Mouse (Mus musculus) midbrain, embryonic 12.5 days (tissue): ENCODE data around the gene Dnah14. TPM values are rescaled to one million over a fixed set of nuclear protein-coding genes. Genes with fewer than 3 reads are reported as not detected.

Source experiments
- ATAC-seq: fragments of 200-750 bp; cut with Nextera tagmentation; 2 replicates; pipeline ENCODE4 v1.8.0; 2017; ENCODE audit warnings: low read depth, moderate TSS enrichment, moderate library complexity; ENCODE audit not compliant: low FRiP score
- H3K27ac ChIP-seq: fragments of 300-500 bp; sonication (generic); replicated peaks from 2 replicates; pipeline ENCODE4 v1.5.1; 2016; ENCODE audit warnings: mild to moderate bottlenecking
- H3K27me3 ChIP-seq: fragments of 300-500 bp; sonication (generic); 2 replicates; pipeline ENCODE4 v1.6.1; 2016; ENCODE audit warnings: mild to moderate bottlenecking
- H3K36me3 ChIP-seq: fragments of 300-500 bp; sonication (generic); 2 replicates; pipeline ENCODE4 v1.6.1; 2016
- H3K4me1 ChIP-seq: fragments of 300-500 bp; sonication (generic); 2 replicates; pipeline ENCODE4 v1.6.1; 2016
- H3K4me2 ChIP-seq: fragments of 300-500 bp; sonication (generic); replicated peaks from 2 replicates; pipeline ENCODE4 v1.6.1; 2016; ENCODE audit warnings: mild to moderate bottlenecking, moderate library complexity
- H3K4me3 ChIP-seq: fragments of 300-500 bp; sonication (generic); 2 replicates; pipeline ENCODE4 v1.5.1; 2016; ENCODE audit warnings: mild to moderate bottlenecking
- H3K9ac ChIP-seq: fragments of 300-500 bp; sonication (generic); replicated peaks from 2 replicates; pipeline ENCODE4 v1.6.1; 2016; ENCODE audit warnings: mild to moderate bottlenecking, moderate library complexity
- H3K9me3 ChIP-seq: fragments of 300-500 bp; sonication (generic); 2 replicates; pipeline ENCODE4 v1.6.1; 2016; ENCODE audit warnings: mild to moderate bottlenecking
- WGBS: fragments of 180-500 bp; shearing (Covaris S2); methylation state at CpG from one replicate; pipeline ENCODE4 v1.1.7; 2016; 5-methylcytosine and 5-hydroxymethylcytosine counted together
- polyA plus RNA-seq: library from polyadenylated mRNA; unstranded; fragments of >200 nt; fragmentation: Nextera tagmentation; extraction: Ambion mirVana; gene quantifications from 2 replicates; pipeline ENCODE4 v1.2.1, GENCODE M21; 2016

The Dnah14 gene
- 1.8 and 2.1 TPM in 2 replicates for polyA plus RNA-seq

- ATAC-seq = no peak
Measured at GRCm38 (mm10) chr1:181576322-181576721, at the start of gene Dnah14. TSS of gene Dnah14 (plus strand) at chr1:181576559.

GRCm38 (mm10) chr1:181529368-181529767 lies 47.0 kb upstream of the Dnah14 start:
- H3K4me3 ChIP-seq = no peak overlapping the region
- H3K27ac ChIP-seq = no peak overlapping the region
- no peaks in the 10 kb centered on the region for H3K9me3 ChIP-seq
- 90% methylated on average over 4 of the region's 4 CpGs for WGBS
- H3K4me2 ChIP-seq = no peak overlapping the region
- H3K9ac ChIP-seq = no peak overlapping the region
- no peaks in the 10 kb centered on the region for H3K27me3 ChIP-seq
- no peaks in the 10 kb centered on the region for H3K36me3 ChIP-seq
- H3K4me1 ChIP-seq = no peaks in the 10 kb centered on the region
- no peak for ATAC-seq

More at GRCm38 (mm10) chr1:181576322-181576721, at the start of gene Dnah14:
- WGBS = 74% methylated on average over 12 of the region's 12 CpGs
- no peaks in the 10 kb centered on the region for H3K4me1 ChIP-seq
- no peaks in the 10 kb centered on the region for H3K9me3 ChIP-seq
- no peak within 1 kb of the TSS for H3K27ac ChIP-seq
- no peak within 1 kb of the TSS for H3K9ac ChIP-seq
- no peaks in the 10 kb centered on the region for H3K27me3 ChIP-seq
- H3K36me3 ChIP-seq = no peaks in the 10 kb centered on the region
- no peak within 1 kb of the TSS for H3K4me2 ChIP-seq
- no peak within 1 kb of the TSS for H3K4me3 ChIP-seq

GRCm38 (mm10) chr1:181535165-181535873 lies 41.0 kb upstream of the Dnah14 start:
- Histone ChIP-seq H3K4me3 (no peak overlapping the region), H3K9ac (no peak overlapping the region), H3K36me3 (no peaks in the 10 kb centered on the region), H3K27ac (no peak overlapping the region), H3K9me3 (no peaks in the 10 kb centered on the region), H3K4me2 (no peak overlapping the region), H3K4me1 (no peaks in the 10 kb centered on the region), H3K27me3 (no peaks in the 10 kb centered on the region)
- ATAC-seq = no peak
- 69% methylated on average over 10 of the region's 10 CpGs for WGBS

GRCm38 (mm10) chr1:181537627-181538525 lies 38.5 kb upstream of the Dnah14 start:
- no peak overlapping the region for H3K27ac ChIP-seq
- H3K4me3 ChIP-seq = no peak overlapping the region
- H3K4me2 ChIP-seq = no peak overlapping the region
- H3K9me3 ChIP-seq = no peaks in the 10 kb centered on the region
- no peaks in the 10 kb centered on the region for H3K36me3 ChIP-seq
- ATAC-seq = no peak
- no peaks in the 10 kb centered on the region for H3K27me3 ChIP-seq
- H3K9ac ChIP-seq = no peak overlapping the region
- WGBS = 92% methylated on average over 9 of the region's 9 CpGs
- no peaks in the 10 kb centered on the region for H3K4me1 ChIP-seq

GRCm38 (mm10) chr1:181539846-181540769 lies 36.3 kb upstream of the Dnah14 start:
- H3K27ac ChIP-seq = no peak overlapping the region
- H3K9me3 ChIP-seq = no peaks in the 10 kb centered on the region
- H3K27me3 ChIP-seq = peaks cover 7% of the 10 kb centered on the region; the same call in 1 of the 2 replicates
- H3K4me1 ChIP-seq = no peaks in the 10 kb centered on the region
- H3K4me3 ChIP-seq = no peak overlapping the region
- no peak overlapping the region for H3K4me2 ChIP-seq
- H3K9ac ChIP-seq = no peak overlapping the region
- no peaks in the 10 kb centered on the region for H3K36me3 ChIP-seq
- 77% methylated on average over 22 of the region's 22 CpGs for WGBS
- no peak for ATAC-seq

- no peak overlapping the region for H3K9ac ChIP-seq
- no peak for ATAC-seq
Measured at GRCm38 (mm10) chr1:181543711-181544383, 32.5 kb upstream of the Dnah14 start.

GRCm38 (mm10) chr1:181545044-181545772 lies 31.2 kb upstream of the Dnah14 start:
- H3K9ac ChIP-seq = no peak overlapping the region
- no peak overlapping the region for H3K4me3 ChIP-seq
- H3K4me2 ChIP-seq = peak overlapping the region; percentile 24; the same call in 1 of the 2 replicates
- whole genome bisulfite sequencing = 32% methylated on average over 23 of the region's 23 CpGs
- peak; percentile 88 for ATAC-seq
- no peaks in the 10 kb centered on the region for H3K4me1 ChIP-seq
- no peaks in the 10 kb centered on the region for H3K9me3 ChIP-seq
- no peaks in the 10 kb centered on the region for H3K36me3 ChIP-seq
- H3K27ac ChIP-seq = no peak overlapping the region
- H3K27me3 ChIP-seq = peaks cover 7% of the 10 kb centered on the region; the same call in 1 of the 2 replicates

More at GRCm38 (mm10) chr1:181543711-181544383, 32.5 kb upstream of the Dnah14 start:
- Histone ChIP-seq H3K36me3 (no peaks in the 10 kb centered on the region), H3K4me1 (no peaks in the 10 kb centered on the region), H3K9me3 (no peaks in the 10 kb centered on the region), H3K4me3 (no peak overlapping the region), H3K27me3 (peaks cover 7% of the 10 kb centered on the region; the same call in 1 of the 2 replicates), H3K27ac (no peak overlapping the region), H3K4me2 (no peak overlapping the region)
- 75% methylated on average over 5 of the region's 5 CpGs for WGBS

- no peak overlapping the region for H3K4me3 ChIP-seq
- H3K27ac ChIP-seq = no peak overlapping the region
- H3K36me3 ChIP-seq = no peaks in the 10 kb centered on the region
- H3K27me3 ChIP-seq = no peaks in the 10 kb centered on the region
- H3K4me2 ChIP-seq = no peak overlapping the region
- no peaks in the 10 kb centered on the region for H3K9me3 ChIP-seq
- H3K4me1 ChIP-seq = 0 out of 2 replicates have a peak, but pooled peaks cover 6% of the 10 kb centered on the region
- ATAC-seq = no peak
- H3K9ac ChIP-seq = no peak overlapping the region
- WGBS = 90% methylated on average over 8 of the region's 8 CpGs
Measured at GRCm38 (mm10) chr1:181549987-181550386, 26.4 kb upstream of the Dnah14 start.

- no peaks in the 10 kb centered on the region for H3K36me3 ChIP-seq
- ATAC-seq = no peak
- H3K4me2 ChIP-seq = no peak overlapping the region
- no peaks in the 10 kb centered on the region for H3K9me3 ChIP-seq
- H3K9ac ChIP-seq = no peak overlapping the region
- no peak overlapping the region for H3K27ac ChIP-seq
- 81% methylated on average over 5 of the region's 5 CpGs for WGBS
- no peaks in the 10 kb centered on the region for H3K27me3 ChIP-seq
- 0 out of 2 replicates have a peak, but pooled peaks cover 6% of the 10 kb centered on the region for H3K4me1 ChIP-seq
- H3K4me3 ChIP-seq = no peak overlapping the region
Measured at GRCm38 (mm10) chr1:181550826-181551225, 25.5 kb upstream of the Dnah14 start.

- Histone ChIP-seq H3K36me3 (no peaks in the 10 kb centered on the region), H3K9me3 (no peaks in the 10 kb centered on the region), H3K27me3 (no peaks in the 10 kb centered on the region), H3K27ac (no peak overlapping the region), H3K9ac (no peak overlapping the region), H3K4me2 (no peak overlapping the region), H3K4me1 (0 out of 2 replicates have a peak, but pooled peaks cover 6% of the 10 kb centered on the region), H3K4me3 (no peak overlapping the region)
- ATAC-seq = no peak
- 47% methylated on average over 10 of the region's 10 CpGs for WGBS
Measured at GRCm38 (mm10) chr1:181552533-181553410, 23.6 kb upstream of the Dnah14 start.
